Mouse (Mus musculus) embryonic facial prominence, embryonic 12.5 days (tissue): ENCODE measurements around the gene Ubac1. TPM values are rescaled to one million over a fixed set of nuclear protein-coding genes. Genes with fewer than 3 reads are reported as not detected.

ENCODE experiments used
- polyA plus RNA-seq: library from polyadenylated mRNA; unstranded; fragments of >200 nt; fragmentation: Nextera tagmentation; extraction: Ambion mirVana; gene quantifications from 2 replicates; pipeline ENCODE4 v1.2.1, GENCODE M21; 2016

Gene Ubac1
- polyA plus RNA-seq, 1 experiment from 2014 or later, result 106 TPM

Other genes starting within 250 kb of the Ubac1 start
- not detected in 2 replicates for gene Lcn11, start 244.7 kb downstream of the Ubac1 start, polyA plus RNA-seq
- gene Gm13539, start 239.5 kb downstream of the Ubac1 start, polyA plus RNA-seq, result not detected in 2 replicates
- not detected in 2 replicates for gene Glt6d1, start 205.9 kb downstream of the Ubac1 start, polyA plus RNA-seq
- gene Lcn9, start 198.6 kb downstream of the Ubac1 start, polyA plus RNA-seq, result not detected in 2 replicates
- not detected in 2 replicates for gene Sohlh1, start 174.5 kb downstream of the Ubac1 start, polyA plus RNA-seq
- 0.67 and 1.6 TPM in 2 replicates for gene Kcnt1, start 158.0 kb downstream of the Ubac1 start, polyA plus RNA-seq
- 38.0 and 40.0 TPM in 2 replicates for gene Camsap1, start 38.5 kb downstream of the Ubac1 start, polyA plus RNA-seq
- gene Nacc2, start 101.5 kb upstream of the Ubac1 start, polyA plus RNA-seq, result 6.8 and 7.7 TPM in 2 replicates
- 1.3 and 3.1 TPM in 2 replicates for gene Lhx3, start 186.5 kb upstream of the Ubac1 start, polyA plus RNA-seq
- 17.9 and 19.5 TPM in 2 replicates for gene Qsox2, start 215.8 kb upstream of the Ubac1 start, polyA plus RNA-seq